Mouse (Mus musculus) stomach, postnatal 0 days (tissue): ENCODE data around the gene Fam83f. TPM values are rescaled to one million over a fixed set of nuclear protein-coding genes. Genes with fewer than 3 reads are reported as not detected.

ENCODE experiments used
- ATAC-seq: fragments of 200-750 bp; cut with Nextera tagmentation; 2 replicates; pipeline ENCODE4 v1.8.0; 2017; ENCODE audit not compliant: low FRiP score, low TSS enrichment
- DNase-seq: peaks from one replicate; pipeline ENCODE4 v3.0.0-alpha.2; 2016; ENCODE audit warnings: low spot score
- H3K27ac ChIP-seq: fragments of 300-500 bp; sonication (generic); replicated peaks from 2 replicates; pipeline ENCODE4 v1.5.1; 2014; ENCODE audit warnings: mild to moderate bottlenecking, control low read depth
- H3K27me3 ChIP-seq: fragments of 300-500 bp; sonication (generic); 2 replicates; pipeline ENCODE4 v1.6.1; 2014; ENCODE audit warnings: low read length; ENCODE audit not compliant: control insufficient read depth, insufficient read depth
- H3K36me3 ChIP-seq: fragments of 300-500 bp; sonication (generic); 2 replicates; pipeline ENCODE4 v1.6.1; 2014; ENCODE audit warnings: low read length, mixed read lengths; ENCODE audit not compliant: control insufficient read depth, insufficient read depth
- H3K4me1 ChIP-seq: fragments of 300-500 bp; sonication (generic); replicated peaks from 2 replicates; pipeline ENCODE4 v1.6.1; 2014; ENCODE audit warnings: antibody characterized with exemption; ENCODE audit not compliant: control insufficient read depth, insufficient read depth
- H3K4me2 ChIP-seq: fragments of 300-500 bp; sonication (generic); replicated peaks from 2 replicates; pipeline ENCODE4 v1.6.1; 2014; ENCODE audit warnings: low read depth, mild to moderate bottlenecking, control low read depth, moderate library complexity
- H3K4me3 ChIP-seq: fragments of 300-500 bp; sonication (generic); 2 replicates; pipeline ENCODE4 v1.5.1; 2014; ENCODE audit warnings: low read depth, low read length, control low read depth
- H3K9ac ChIP-seq: fragments of 300-500 bp; sonication (generic); 2 replicates; pipeline ENCODE4 v1.6.1; 2014; ENCODE audit warnings: mild to moderate bottlenecking, low read length, control low read depth, mixed read lengths
- H3K9me3 ChIP-seq: fragments of 300-500 bp; sonication (generic); 2 replicates; pipeline ENCODE4 v1.6.1; 2016; ENCODE audit warnings: low read length; ENCODE audit not compliant: control insufficient read depth
- CTCF ChIP-seq: IDR thresholded peaks from 2 replicates; pipeline ENCODE4 v1.5.1; 2016; ENCODE audit warnings: antibody characterized with exemption, low read depth, mild to moderate bottlenecking, moderate library complexity
- EP300 ChIP-seq: optimal IDR thresholded peaks from 2 replicates; pipeline ENCODE3; 2016; ENCODE audit warnings: antibody characterized with exemption
- WGBS: fragments of 180-500 bp; shearing (Covaris S2); extraction: QIAGEN DNeasy Blood & Tissue Kit; methylation state at CpG from one replicate; pipeline ENCODE4 v1.1.7; 2014; 5-methylcytosine and 5-hydroxymethylcytosine counted together
- polyA plus RNA-seq: library from polyadenylated mRNA; unstranded; fragments of >200 nt; fragmentation: Nextera tagmentation; extraction: Ambion mirVana; gene quantifications from 2 replicates; pipeline ENCODE4 v1.2.1, GENCODE M21; 2015

The Fam83f gene
- polyA plus RNA-seq, result 20.5 and 24.3 TPM in 2 replicates

GRCm38 (mm10) chr15:80671295-80672252, at the start of gene Fam83f:
TSS of gene Fam83f (plus strand) at chr15:80671847.
- Histone ChIP-seq H3K27me3 (no peaks in the 10 kb centered on the region), H3K36me3 (no peaks in the 10 kb centered on the region), H3K4me1 (peaks cover 2% of the 10 kb centered on the region; the same call in 1 of the 2 replicates), H3K9me3 (no peaks in the 10 kb centered on the region), H3K4me2 (peak within 1 kb of the TSS; percentile 77), H3K4me3 (peak within 1 kb of the TSS; percentile 49), H3K9ac (peak within 1 kb of the TSS; percentile 72), H3K27ac (peak within 1 kb of the TSS; percentile 90)
- peak; percentile 88 for DNase-seq
- TF ChIP-seq EP300 (no peak), CTCF (no peak)
- ATAC-seq, result peak; percentile 88
- WGBS, result 6% methylated on average over 83 of the region's 85 CpGs

- DNase-seq (no peak), ATAC-seq (no peak)
- WGBS, result 62% methylated on average over 8 of the region's 8 CpGs
Observed at GRCm38 (mm10) chr15:80623171-80623837, 48.3 kb upstream of the Fam83f start.

GRCm38 (mm10) chr15:80626472-80626871, 45.2 kb upstream of the Fam83f start:
- TF ChIP-seq CTCF (no peak), EP300 (no peak)
- DNase-seq, result no peak
- no peak for ATAC-seq
- Histone ChIP-seq H3K4me3 (no peak overlapping the region), H3K4me1 (no peaks in the 10 kb centered on the region), H3K9me3 (no peaks in the 10 kb centered on the region), H3K27ac (no peak overlapping the region), H3K27me3 (no peaks in the 10 kb centered on the region), H3K36me3 (no peaks in the 10 kb centered on the region), H3K4me2 (no peak overlapping the region), H3K9ac (no peak overlapping the region)
- WGBS, result 63% methylated on average over 6 of the region's 6 CpGs

More at GRCm38 (mm10) chr15:80623171-80623837, 48.3 kb upstream of the Fam83f start:
- Histone ChIP-seq H3K27me3 (no peaks in the 10 kb centered on the region), H3K36me3 (no peaks in the 10 kb centered on the region), H3K4me3 (no peak overlapping the region), H3K4me2 (no peak overlapping the region), H3K9ac (no peak overlapping the region), H3K27ac (no peak overlapping the region), H3K4me1 (no peaks in the 10 kb centered on the region), H3K9me3 (no peaks in the 10 kb centered on the region)
- no peak for TF ChIP-seq CTCF
- TF ChIP-seq EP300, result no peak

- Histone ChIP-seq H3K9me3 (no peaks in the 10 kb centered on the region), H3K4me2 (no peak overlapping the region), H3K4me1 (no peaks in the 10 kb centered on the region), H3K27me3 (no peaks in the 10 kb centered on the region), H3K9ac (no peak overlapping the region), H3K4me3 (no peak overlapping the region), H3K36me3 (no peaks in the 10 kb centered on the region), H3K27ac (no peak overlapping the region)
- no peak for DNase-seq
- TF ChIP-seq EP300, result no peak
- TF ChIP-seq CTCF, result no peak
- no peak for ATAC-seq
- WGBS, result 69% methylated on average over 7 of the region's 7 CpGs
Observed at GRCm38 (mm10) chr15:80630147-80630546, 41.5 kb upstream of the Fam83f start.

- Histone ChIP-seq H3K27ac (no peak overlapping the region), H3K9me3 (no peaks in the 10 kb centered on the region), H3K4me1 (no peaks in the 10 kb centered on the region), H3K27me3 (no peaks in the 10 kb centered on the region), H3K9ac (no peak overlapping the region), H3K4me3 (no peak overlapping the region), H3K4me2 (no peak overlapping the region; the same call in 1 of the 2 replicates), H3K36me3 (no peaks in the 10 kb centered on the region)
- TF ChIP-seq CTCF (no peak), EP300 (no peak)
- DNase-seq (no peak), ATAC-seq (no peak)
- 41% methylated on average over 14 of the region's 14 CpGs for WGBS
Observed at GRCm38 (mm10) chr15:80630711-80631110, 40.9 kb upstream of the Fam83f start.
